Mouse (Mus musculus) heart, embryonic 16.5 days (tissue): ENCODE results near the gene Dmrtc2. TPM values are rescaled to one million over a fixed set of nuclear protein-coding genes. Genes with fewer than 3 reads are reported as not detected.
"Not testable (repeated sequence)": the region's sequence is repeated elsewhere in the genome, so short reads cannot be mapped to it uniquely, and the experiment has no call there.

ENCODE experiments used
- ATAC-seq: fragments of 200-750 bp; cut with Nextera tagmentation; replicated peaks from 2 replicates; pipeline ENCODE4 v1.8.0; 2017; ENCODE audit warnings: moderate number of reproducible peaks; ENCODE audit not compliant: insufficient read depth, low FRiP score; ENCODE audit errors: extremely low read depth
- H3K27ac ChIP-seq: fragments of 300-500 bp; sonication (generic); 2 replicates; pipeline ENCODE4 v1.5.1; 2014; ENCODE audit warnings: mild to moderate bottlenecking, low read length, control low read depth, moderate library complexity
- H3K27me3 ChIP-seq: fragments of 300-500 bp; sonication (generic); 2 replicates; pipeline ENCODE4 v1.6.1; 2014; ENCODE audit warnings: low read length, mixed read lengths; ENCODE audit not compliant: control insufficient read depth, insufficient read depth
- H3K36me3 ChIP-seq: fragments of 300-500 bp; sonication (generic); 2 replicates; pipeline ENCODE4 v1.6.1; 2014; ENCODE audit not compliant: control insufficient read depth, insufficient read depth
- H3K4me1 ChIP-seq: fragments of 300-500 bp; sonication (generic); 2 replicates; pipeline ENCODE4 v1.6.1; 2014; ENCODE audit warnings: low read length, mixed read lengths; ENCODE audit not compliant: control insufficient read depth, insufficient read depth
- H3K4me2 ChIP-seq: fragments of 300-500 bp; sonication (generic); 2 replicates; pipeline ENCODE4 v1.6.1; 2014; ENCODE audit warnings: low read depth, mild to moderate bottlenecking, control low read depth, low read length
- H3K4me3 ChIP-seq: fragments of 300-500 bp; sonication (generic); 2 replicates; pipeline ENCODE4 v1.5.1; 2014; ENCODE audit warnings: mild to moderate bottlenecking, control low read depth, low read length
- H3K9ac ChIP-seq: fragments of 300-500 bp; sonication (generic); 2 replicates; pipeline ENCODE4 v1.6.1; 2014; ENCODE audit warnings: low read length, control low read depth
- H3K9me3 ChIP-seq: fragments of 300-500 bp; sonication (generic); replicated peaks from 2 replicates; pipeline ENCODE4 v1.6.1; 2016; ENCODE audit warnings: low read length; ENCODE audit not compliant: control insufficient read depth
- WGBS: fragments of 180-500 bp; shearing (Covaris S2); extraction: QIAGEN DNeasy Blood & Tissue Kit; methylation state at CpG from one replicate; pipeline ENCODE4 v1.1.7; 2014; 5-methylcytosine and 5-hydroxymethylcytosine counted together
- polyA plus RNA-seq: library from polyadenylated mRNA; unstranded; fragments of >200 nt; fragmentation: Nextera tagmentation; extraction: Ambion mirVana; gene quantifications from 2 replicates; pipeline ENCODE4 v1.2.1, GENCODE M21; 2015

The Dmrtc2 gene
- polyA plus RNA-seq, 1 experiment from 2014 or later: not detected

- 87% methylated on average over 2 of the region's 2 CpGs for WGBS
- H3K4me2 ChIP-seq: no peak overlapping the region
- 0 out of 2 replicates have a peak, but pooled peaks cover 3% of the 10 kb centered on the region for H3K4me1 ChIP-seq
- H3K27ac ChIP-seq: no peak overlapping the region
- H3K36me3 ChIP-seq: peaks cover 29% of the 10 kb centered on the region
- no peaks in the 10 kb centered on the region for H3K9me3 ChIP-seq
- no peaks in the 10 kb centered on the region for H3K27me3 ChIP-seq
- no peak for ATAC-seq
- H3K9ac ChIP-seq: no peak overlapping the region
- no peak overlapping the region for H3K4me3 ChIP-seq
These were observed 22.3 kb downstream of the Dmrtc2 start for GRCm38 (mm10) chr7:24892125-24892583.

DNA sequence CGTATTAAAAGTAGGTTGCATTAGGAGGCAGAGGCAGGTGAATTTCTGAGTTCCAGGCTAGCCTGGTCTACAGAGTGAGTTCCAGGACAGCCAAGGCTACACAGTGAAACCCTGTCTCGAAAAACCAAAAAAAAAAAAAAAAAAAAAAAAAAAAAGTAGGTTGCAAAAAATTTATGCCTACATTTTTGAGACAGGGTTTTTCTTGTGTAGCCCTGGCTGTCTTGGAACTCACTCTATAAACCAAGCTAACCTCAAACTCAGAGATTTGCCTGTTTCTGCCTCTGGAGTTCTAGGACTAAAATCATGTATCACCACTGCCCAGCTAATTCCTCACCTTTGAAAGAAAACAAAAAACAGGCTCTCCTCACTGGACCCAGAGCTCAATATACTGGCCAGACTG lies 25.9 kb downstream of the Dmrtc2 start:
- not testable (repeated sequence) for H3K27ac ChIP-seq, H3K36me3 ChIP-seq, H3K9ac ChIP-seq, H3K4me1 ChIP-seq, H3K4me2 ChIP-seq, ATAC-seq, H3K4me3 ChIP-seq, H3K9me3 ChIP-seq, H3K27me3 ChIP-seq
- 94% methylated on average over 2 of the region's 2 CpGs for WGBS

DNA sequence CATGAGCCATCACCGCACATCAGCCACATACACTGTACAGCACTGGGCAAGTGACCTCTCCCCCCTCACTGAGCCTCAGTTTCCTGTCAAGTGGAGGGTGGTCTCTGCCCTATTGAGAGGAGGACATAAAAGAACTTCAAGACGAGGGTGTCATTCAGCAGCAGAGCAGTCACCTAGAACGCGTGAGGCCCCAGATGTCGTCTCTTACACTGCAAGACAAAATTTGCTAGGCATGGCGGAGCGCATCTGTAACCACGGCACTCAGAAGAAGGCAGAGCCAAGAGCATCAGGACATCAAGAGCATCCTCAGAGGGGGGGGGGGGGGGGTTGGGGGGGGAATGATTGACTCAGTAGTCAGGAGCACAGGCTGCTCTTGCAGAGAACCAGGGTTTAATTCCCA lies 26.4 kb downstream of the Dmrtc2 start:
- Histone ChIP-seq H3K36me3 (no peaks in the 10 kb centered on the region), H3K27ac (no peak overlapping the region), H3K9me3 (no peaks in the 10 kb centered on the region), H3K9ac (no peak overlapping the region), H3K4me2 (no peak overlapping the region), H3K4me3 (no peak overlapping the region), H3K27me3 (no peaks in the 10 kb centered on the region), H3K4me1 (no peaks in the 10 kb centered on the region)
- no peak for ATAC-seq
- WGBS: 87% methylated on average over 8 of the region's 8 CpGs

DNA sequence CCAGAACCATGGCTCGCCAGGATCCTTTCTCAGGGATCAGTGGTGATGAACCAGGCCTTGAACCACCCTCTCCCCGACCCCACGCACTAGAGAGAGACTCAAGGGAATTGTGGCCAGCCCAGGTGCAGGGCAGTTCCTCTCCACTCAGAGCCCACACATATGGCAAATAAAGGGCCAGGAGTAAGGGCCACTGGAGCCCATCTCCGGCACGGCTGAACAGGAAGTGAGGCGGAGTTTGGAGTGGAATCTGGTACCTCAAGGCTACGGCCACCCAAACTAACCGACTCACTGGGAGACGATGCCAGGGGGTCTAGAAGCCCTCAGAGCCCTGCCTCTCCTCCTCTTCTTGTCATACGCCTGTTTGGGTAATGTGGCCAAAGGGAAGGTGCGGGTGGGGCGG lies 27.4 kb downstream of the Dmrtc2 start, which contains the start of gene Cd79a:
Gene Cd79a, plus strand, starts transcription at position 158 of the 400 bp plus-strand sequence.
- H3K4me3 ChIP-seq: no peak within 1 kb of the TSS
- no peak within 1 kb of the TSS for H3K9ac ChIP-seq
- H3K4me1 ChIP-seq: peaks cover 6% of the 10 kb centered on the region
- 57% methylated on average over 12 of the region's 12 CpGs for WGBS
- H3K27ac ChIP-seq: no peak within 1 kb of the TSS
- H3K36me3 ChIP-seq: no peaks in the 10 kb centered on the region
- no peak for ATAC-seq
- H3K27me3 ChIP-seq: no peaks in the 10 kb centered on the region
- no peak within 1 kb of the TSS for H3K4me2 ChIP-seq
- H3K9me3 ChIP-seq: no peaks in the 10 kb centered on the region

DNA sequence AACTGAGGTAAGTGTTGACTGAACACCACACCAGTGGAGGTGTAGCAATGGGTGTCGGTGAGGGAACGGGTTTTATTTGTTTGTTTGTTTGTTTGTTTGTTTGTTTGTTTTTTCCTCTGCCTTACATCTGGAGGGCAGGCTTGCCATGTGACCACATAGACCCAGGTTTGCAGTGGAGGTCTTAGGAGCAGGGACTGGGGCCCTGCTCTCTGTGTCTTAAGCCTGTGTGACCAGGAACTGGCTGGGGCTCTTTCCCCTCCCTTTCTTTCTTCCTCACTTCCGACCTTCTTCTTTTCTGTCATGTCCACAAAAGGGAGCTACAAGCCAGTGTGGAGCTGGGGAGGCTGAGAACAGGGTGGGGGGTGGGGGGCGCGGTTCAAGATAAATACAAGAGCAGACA lies 28.1 kb downstream of the Dmrtc2 start:
- H3K27ac ChIP-seq: no peak overlapping the region
- ATAC-seq: no peak
- peaks cover 8% of the 10 kb centered on the region for H3K4me1 ChIP-seq
- H3K36me3 ChIP-seq: no peaks in the 10 kb centered on the region
- no peak overlapping the region for H3K9ac ChIP-seq
- H3K4me2 ChIP-seq: no peak overlapping the region
- H3K4me3 ChIP-seq: no peak overlapping the region
- H3K9me3 ChIP-seq: no peaks in the 10 kb centered on the region
- no peaks in the 10 kb centered on the region for H3K27me3 ChIP-seq
- 70% methylated on average over 5 of the region's 5 CpGs for WGBS

- ATAC-seq: no peak
These were observed 31.3 kb downstream of the Dmrtc2 start for GRCm38 (mm10) chr7:24901114-24901513.

GRCm38 (mm10) chr7:24901842-24902241 lies 32.0 kb downstream of the Dmrtc2 start:
- Histone ChIP-seq H3K4me3 (no peak overlapping the region), H3K4me2 (peak overlapping the region; percentile 96), H3K27ac (peak overlapping the region; percentile 94), H3K9me3 (no peaks in the 10 kb centered on the region), H3K9ac (no peak overlapping the region), H3K4me1 (peaks cover 29% of the 10 kb centered on the region), H3K36me3 (no peaks in the 10 kb centered on the region), H3K27me3 (no peaks in the 10 kb centered on the region)
- WGBS: 36% methylated on average over 1 of the region's 1 CpGs
- ATAC-seq: no peak

More at GRCm38 (mm10) chr7:24901114-24901513, 31.3 kb downstream of the Dmrtc2 start:
- Histone ChIP-seq H3K27ac (no peak overlapping the region), H3K36me3 (no peaks in the 10 kb centered on the region), H3K4me1 (peaks cover 22% of the 10 kb centered on the region), H3K9me3 (no peaks in the 10 kb centered on the region), H3K27me3 (no peaks in the 10 kb centered on the region), H3K9ac (no peak overlapping the region), H3K4me3 (no peak overlapping the region), H3K4me2 (no peak overlapping the region)
- WGBS: 67% methylated on average over 6 of the region's 6 CpGs

DNA sequence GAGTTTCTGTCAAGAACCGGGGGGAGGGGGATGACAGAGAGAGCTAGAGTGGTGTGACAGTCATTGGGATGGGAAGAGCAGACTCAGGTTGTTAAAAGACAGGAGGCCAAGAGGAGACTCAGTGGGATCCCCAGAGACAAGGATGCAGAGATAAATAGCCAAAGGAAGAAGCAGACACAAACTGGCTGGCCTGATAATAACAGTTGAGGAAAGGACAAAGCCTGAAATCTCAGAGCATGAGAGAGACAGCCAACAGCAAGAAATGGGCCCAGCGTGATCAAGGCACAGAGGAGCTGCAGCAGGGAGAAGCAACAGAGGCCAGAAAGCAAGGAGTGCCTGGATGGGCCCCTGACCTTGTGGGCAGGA lies 32.4 kb downstream of the Dmrtc2 start:
- WGBS: 53% methylated on average over 2 of the region's 2 CpGs
- no peak for ATAC-seq
- H3K4me2 ChIP-seq: peak overlapping the region; percentile 96
- no peaks in the 10 kb centered on the region for H3K36me3 ChIP-seq
- H3K4me3 ChIP-seq: peak overlapping the region; percentile 88
- peak overlapping the region; percentile 94 for H3K27ac ChIP-seq
- no peaks in the 10 kb centered on the region for H3K9me3 ChIP-seq
- H3K4me1 ChIP-seq: peaks cover 32% of the 10 kb centered on the region
- peak overlapping the region; percentile 92 for H3K9ac ChIP-seq
- H3K27me3 ChIP-seq: no peaks in the 10 kb centered on the region

GRCm38 (mm10) chr7:24902630-24903443 lies 33.0 kb downstream of the Dmrtc2 start, which contains the start of gene Arhgef1:
TSS of gene Arhgef1 (plus strand) at chr7:24902912.
- Histone ChIP-seq H3K9ac (peak within 1 kb of the TSS; percentile 92), H3K9me3 (no peaks in the 10 kb centered on the region), H3K4me2 (peak within 1 kb of the TSS; percentile 96), H3K27me3 (no peaks in the 10 kb centered on the region), H3K27ac (peak within 1 kb of the TSS; percentile 94), H3K4me1 (peaks cover 32% of the 10 kb centered on the region), H3K36me3 (no peaks in the 10 kb centered on the region), H3K4me3 (peak within 1 kb of the TSS; percentile 88)
- no peak; the same call in 1 of the 2 replicates for ATAC-seq
- WGBS: 6% methylated on average over 56 of the region's 68 CpGs
